Mouse (Mus musculus) layer of hippocampus, adult 9-11 months (tissue): ENCODE data around the gene Akap12.

Experiments
- DNase-seq: peaks from one replicate; pipeline ENCODE4 v3.0.0; 2022

The Akap12 gene

GRCm38 (mm10) chr10:4285752-4286151 lies 19.6 kb downstream of the Akap12 start:
- DNase-seq = no peak

GRCm38 (mm10) chr10:4289171-4289570 lies 23.0 kb downstream of the Akap12 start:
- no peak for DNase-seq

GRCm38 (mm10) chr10:4289636-4290035 lies 23.5 kb downstream of the Akap12 start:
- no peak for DNase-seq

GRCm38 (mm10) chr10:4290145-4290544 lies 24.0 kb downstream of the Akap12 start:
- no peak for DNase-seq

- no peak for DNase-seq
Measured at GRCm38 (mm10) chr10:4290561-4290960, 24.4 kb downstream of the Akap12 start.

- no peak for DNase-seq
Measured at GRCm38 (mm10) chr10:4293418-4293817, 27.2 kb downstream of the Akap12 start.

- DNase-seq = no peak
Measured at GRCm38 (mm10) chr10:4303558-4303957, 37.4 kb downstream of the Akap12 start.

GRCm38 (mm10) chr10:4323885-4324284 lies 57.7 kb downstream of the Akap12 start:
- DNase-seq = no peak

GRCm38 (mm10) chr10:4325562-4325961 lies 59.4 kb downstream of the Akap12 start:
- no peak for DNase-seq

GRCm38 (mm10) chr10:4327716-4328115 lies 61.5 kb downstream of the Akap12 start:
- no peak for DNase-seq

- no peak for DNase-seq
Measured at GRCm38 (mm10) chr10:4332228-4332979, 66.2 kb downstream of the Akap12 start.

- peak; percentile 26 for DNase-seq
Measured at GRCm38 (mm10) chr10:4333319-4333718, 67.1 kb downstream of the Akap12 start.

GRCm38 (mm10) chr10:4334039-4334683 lies 68.0 kb downstream of the Akap12 start:
- DNase-seq = peak; percentile 74

- no peak for DNase-seq
Measured at GRCm38 (mm10) chr10:4338863-4339461, 72.8 kb downstream of the Akap12 start.

- DNase-seq = no peak
Measured at GRCm38 (mm10) chr10:4341430-4341829, 75.2 kb downstream of the Akap12 start.

- peak; percentile 89 for DNase-seq
Measured at GRCm38 (mm10) chr10:4346489-4347135, 80.4 kb downstream of the Akap12 start.

- no peak for DNase-seq
Measured at GRCm38 (mm10) chr10:4347136-4347492, 80.9 kb downstream of the Akap12 start.

GRCm38 (mm10) chr10:4347591-4347990 lies 81.4 kb downstream of the Akap12 start:
- DNase-seq = no peak

GRCm38 (mm10) chr10:4354371-4355260 lies 88.4 kb downstream of the Akap12 start:
- no peak for DNase-seq

- no peak for DNase-seq
Measured at GRCm38 (mm10) chr10:4355882-4356451, 89.8 kb downstream of the Akap12 start.

GRCm38 (mm10) chr10:4356640-4357039 lies 90.5 kb downstream of the Akap12 start:
- no peak for DNase-seq

- no peak for DNase-seq
Measured at GRCm38 (mm10) chr10:4357435-4357834, 91.3 kb downstream of the Akap12 start.
